Mouse (Mus musculus) CH12.LX (cell line): ENCODE results near the gene Ephx1.

Experiments
- CTCF ChIP-seq, 2 experiments: IDR thresholded peaks in 1 of 2; conservative IDR thresholded peaks in 1 of 2; 2 replicates each; pipeline ENCODE4 v1.5.1; 2011 to 2012; ENCODE audit warnings: low read depth in 2 of 2, low read length in 2 of 2, improper control_type of control experiment in 1 of 2, inconsistent platforms in 1 of 2, mild to moderate bottlenecking in 1 of 2, moderate library complexity in 1 of 2
- EP300 ChIP-seq: IDR thresholded peaks from 2 replicates; pipeline ENCODE4 v1.6.1; 2011; ENCODE audit warnings: low read length, improper control_type of control experiment
- NRF1 ChIP-seq: IDR thresholded peaks from 2 replicates; pipeline ENCODE4 v1.6.1; 2014; ENCODE audit warnings: low read depth, mild to moderate bottlenecking, inconsistent platforms, low read length, improper control_type of control experiment, moderate library complexity
- POLR2A ChIP-seq: IDR thresholded peaks from 2 replicates; pipeline ENCODE4 v1.6.1; 2011; ENCODE audit warnings: low read depth, mild to moderate bottlenecking, improper control_type of control experiment, low read length
- RAD21 ChIP-seq: IDR thresholded peaks from 2 replicates; pipeline ENCODE4 v1.6.1; 2011; ENCODE audit warnings: low read depth, mild to moderate bottlenecking, low read length, improper control_type of control experiment, moderate library complexity

- TF ChIP-seq EP300 (peak; percentile 89), RAD21 (no peak), CTCF (conservative IDR thresholded peaks at IDR 0.05 in 1 of 2, IDR thresholded peaks at IDR 0.05 in 1 of 2; ENCODE audit: low read depth in 2 of 2, low read length in 2 of 2) (no peak), POLR2A (no peak), NRF1 (no peak)
Observed at GRCm38 (mm10) chr1:180926286-180926685, 94.4 kb downstream of the Ephx1 start.
